In the genomic region with DNA sequence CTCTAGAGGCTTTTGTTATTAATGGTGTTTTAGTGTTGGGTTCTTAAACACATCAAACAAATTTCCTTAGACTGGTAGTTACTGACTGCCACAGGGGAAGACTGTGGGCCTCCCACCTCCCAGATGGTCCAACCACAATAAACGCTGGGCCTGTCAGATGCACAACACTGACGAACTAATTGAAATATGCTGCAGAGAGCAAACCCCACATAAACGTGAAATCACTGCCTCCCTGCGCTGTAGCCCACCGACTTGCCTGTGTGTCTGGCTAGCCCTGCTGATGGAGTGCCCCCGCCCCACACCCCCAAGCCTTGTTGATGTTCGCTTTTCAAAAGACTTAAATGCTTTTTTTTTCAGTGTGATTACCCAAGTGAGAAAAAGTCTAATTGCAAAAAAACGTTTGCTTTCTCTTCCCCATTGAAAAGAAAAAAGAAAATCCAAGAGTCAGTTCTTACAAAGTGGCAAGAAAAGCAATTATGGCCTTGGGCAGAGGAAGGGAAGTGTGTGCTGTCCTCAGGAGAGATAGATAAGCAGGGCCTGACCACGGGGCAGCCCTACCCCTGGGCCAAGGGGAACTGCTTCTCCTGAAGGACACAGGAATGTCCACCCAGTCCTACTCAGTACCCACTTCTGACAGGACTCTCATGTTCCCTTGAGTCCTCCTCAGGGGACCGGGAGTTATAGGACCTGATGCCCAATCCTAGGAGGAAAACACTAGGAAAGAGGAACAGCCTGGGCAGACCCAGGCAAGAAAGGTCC, we compare ENCODE assay signal across 10 mouse cellular contexts. TPM values are rescaled to one million over a fixed set of nuclear protein-coding genes. Genes with fewer than 3 reads are reported as not detected.
DNase-seq lines count a peak whose midpoint lies in the region; ATAC-seq and TF ChIP-seq lines count a peak whose summit lies in the region.
"Had no signal": no experiment of that assay in that cellular context is flagged by ENCODE, and none has a peak within 500 bp of the region (broad histone marks: within the 10 kb centered on the region; RNA-seq: fewer than 3 reads in every experiment).

No protein-coding gene starts in this region.

- H3K36me3 ChIP-seq in heart, embryonic 14.5 days (ENCODE audit: control insufficient read depth, insufficient read depth, low read length) = peaks cover 38% of the 10 kb centered on the region
- H3K36me3 ChIP-seq in testis, adult 2 months (ENCODE audit: control insufficient read depth, insufficient read depth, low read length) = no peaks in the 10 kb centered on the region
- no peaks in the 10 kb centered on the region; the same call in 1 of the 2 replicates for H3K36me3 ChIP-seq in hindbrain, postnatal 0 days (ENCODE audit: insufficient read depth, low read length)

- ATAC-seq in heart, embryonic 14.5 days (ENCODE audit: insufficient number of reproducible peaks, insufficient read depth, low FRiP score, low read depth) = no peak
- ATAC-seq in hindbrain, postnatal 0 days = peak; percentile 32; the same call in 1 of the 2 replicates

- intact Hi-C loops in left cerebral cortex, postnatal 10 days (cut with DNase I) = no loop called here

- WGBS in heart, embryonic 14.5 days = 43% methylated on average over 10 of the region's 10 CpGs
- WGBS in hindbrain, postnatal 0 days = 35% methylated on average over 10 of the region's 10 CpGs

- H3K4me3 ChIP-seq in heart, embryonic 14.5 days (ENCODE audit: control insufficient read depth in 1 of 2, insufficient read depth in 1 of 2, low read depth in 1 of 2, low read length in 2 of 2) = no peak overlapping the region
- H3K4me3 ChIP-seq in testis, adult 2 months (ENCODE audit: control insufficient read depth, low read depth, low read length) = no peak overlapping the region
- no peak overlapping the region for H3K4me3 ChIP-seq in hindbrain, postnatal 0 days (ENCODE audit: low read length)

- no peak for TF ChIP-seq CTCF in testis, adult 2 months (IDR thresholded peaks at IDR 0.05; ENCODE audit: control insufficient read depth, insufficient read depth, insufficient replicate concordance, low read depth, low read length)
- no peak for TF ChIP-seq CTCF in hindbrain, postnatal 0 days (IDR thresholded peaks at IDR 0.05; ENCODE audit: low read depth)

- DNase-seq in heart, adult 8-10 months (ENCODE audit: low spot score) = no peak
- DNase-seq in testis, postnatal 10 days (ENCODE audit: low spot score) = no peak
- peak; percentile 29 for DNase-seq in hindbrain, postnatal 0 days (ENCODE audit: low spot score)
- DNase-seq in urinary bladder, postnatal 36 days (ENCODE audit: low spot score in 2 of 2) = no peak
- no peak for DNase-seq in left cerebral cortex, postnatal 10 days (ENCODE audit: extremely low spot score in 1 of 2, low spot score in 2 of 2)
- no peak for DNase-seq in lung, postnatal 14 days
- DNase-seq: adrenal gland, adult 8-10 months; right cerebral cortex, adult 18-20 months had no signal

- TF ChIP-seq POLR2A in testis, adult 2 months (IDR thresholded peaks at IDR 0.05; ENCODE audit: control insufficient read depth, low read depth, low read length) = no peak

- H3K27ac ChIP-seq in heart, embryonic 14.5 days (replicated peaks in 1 of 2; ENCODE audit: control insufficient read depth in 1 of 2, insufficient read depth in 1 of 2, low read depth in 2 of 2, low read length in 2 of 2) = peak overlapping the region; percentile 65 to 75; a peak in 3 of 4 replicates
- H3K27ac ChIP-seq in testis, adult 2 months (ENCODE audit: control insufficient read depth, insufficient read depth, low read depth, low read length) = peak overlapping the region; percentile 35
- H3K27ac ChIP-seq in hindbrain, postnatal 0 days = peak overlapping the region; percentile 56

- H3K9ac ChIP-seq in heart, embryonic 14.5 days (ENCODE audit: low read length) = peak overlapping the region; percentile 36
- 0 out of 2 replicates have a peak overlapping the region, but pooled peaks have one; percentile 21 for H3K9ac ChIP-seq in hindbrain, postnatal 0 days (replicated peaks; ENCODE audit: low read length)

- H3K9me3 ChIP-seq in heart, embryonic 14.5 days (ENCODE audit: control insufficient read depth, low read length) = no peaks in the 10 kb centered on the region
- no peaks in the 10 kb centered on the region for H3K9me3 ChIP-seq in hindbrain, postnatal 0 days (ENCODE audit: low read length)

- H3K4me1 ChIP-seq in heart, embryonic 14.5 days (ENCODE audit: control insufficient read depth in 2 of 2, insufficient read depth in 2 of 2, low read length in 2 of 2) = peaks cover 30 to 55% of the 10 kb centered on the region in 2 experiments
- H3K4me1 ChIP-seq in testis, adult 2 months (ENCODE audit: control insufficient read depth, insufficient read depth, low read length) = peaks cover 13% of the 10 kb centered on the region
- H3K4me1 ChIP-seq in hindbrain, postnatal 0 days (ENCODE audit: insufficient read depth, low read length) = peaks cover 13% of the 10 kb centered on the region

- H3K27me3 ChIP-seq in heart, embryonic 14.5 days (ENCODE audit: control insufficient read depth, insufficient read depth, low read length) = no peaks in the 10 kb centered on the region
- no peaks in the 10 kb centered on the region for H3K27me3 ChIP-seq in testis, adult 2 months (ENCODE audit: control insufficient read depth, insufficient read depth, low read length)
- H3K27me3 ChIP-seq in hindbrain, postnatal 0 days (ENCODE audit: insufficient read depth, low read length) = no peaks in the 10 kb centered on the region

- peak overlapping the region; percentile 31 for H3K4me2 ChIP-seq in heart, embryonic 14.5 days (ENCODE audit: low read length)
- peak overlapping the region; percentile 31; the same call in 1 of the 2 replicates for H3K4me2 ChIP-seq in hindbrain, postnatal 0 days (ENCODE audit: low read depth, low read length)

RNA-seq across cellular contexts. Expression of a gene that starts 7.7 kb away (rescaled TPM):
- polyA plus RNA-seq in heart, embryonic 14.5 days (2014; fragmentation: Nextera tagmentation; extraction: Ambion mirVana) = 10.2 and 12.0 TPM in 2 replicates
- 10 to 100 TPM; 39.8 to 52.2 (median 44.5) TPM for total RNA-seq in heart, adult 8-10 months (2022)
- polyA plus RNA-seq in testis, adult 2 months (2012; rRNA removed) = 54.9 and 61.9 TPM in 2 replicates
- 43.9 and 44.1 TPM in 2 replicates for total RNA-seq in hindbrain, postnatal 0 days (2014; rRNA removed)
- 7.6 TPM in 2 replicates for polyA plus RNA-seq in hindbrain, postnatal 0 days (2015; fragmentation: Nextera tagmentation; extraction: Ambion mirVana)
- total RNA-seq in left cerebral cortex, postnatal 10 days (2021) = 100 to 1,000 TPM; 149 to 170 TPM
